Mouse (Mus musculus) ES-CJ7 (cell line): ENCODE measurements around the gene Bckdk.
"Not testable (repeated sequence)": the region's sequence is repeated elsewhere in the genome, so short reads cannot be mapped to it uniquely, and the experiment has no call there.

Source experiments
- DNase-seq: peaks from one replicate; pipeline ENCODE4 v3.0.0; 2011; ENCODE audit warnings: low read depth, low spot score

Bckdk gene

GRCm38 (mm10) chr7:127895891-127896290 lies 8.0 kb upstream of the Bckdk start:
- not testable (repeated sequence) for DNase-seq

DNA sequence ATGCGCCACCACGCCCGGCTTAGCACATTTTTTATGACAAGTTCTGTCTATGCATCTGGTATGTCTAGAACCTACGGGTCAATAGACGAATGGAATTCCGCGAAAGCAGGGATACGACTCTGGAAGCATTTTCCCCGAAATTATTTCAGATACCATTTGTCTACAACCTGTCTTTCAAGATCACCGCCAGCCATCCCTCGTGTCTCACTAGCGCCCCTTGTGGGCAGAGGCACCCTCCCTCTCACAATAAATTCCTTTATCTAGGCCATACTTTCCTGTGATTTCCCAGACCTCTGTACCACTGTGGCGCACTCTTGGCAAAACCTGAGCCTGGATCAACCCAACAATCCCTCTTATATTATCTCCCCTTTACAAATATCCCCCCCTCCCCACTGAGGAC lies 7.5 kb upstream of the Bckdk start:
- DNase-seq = peak; percentile 84

DNA sequence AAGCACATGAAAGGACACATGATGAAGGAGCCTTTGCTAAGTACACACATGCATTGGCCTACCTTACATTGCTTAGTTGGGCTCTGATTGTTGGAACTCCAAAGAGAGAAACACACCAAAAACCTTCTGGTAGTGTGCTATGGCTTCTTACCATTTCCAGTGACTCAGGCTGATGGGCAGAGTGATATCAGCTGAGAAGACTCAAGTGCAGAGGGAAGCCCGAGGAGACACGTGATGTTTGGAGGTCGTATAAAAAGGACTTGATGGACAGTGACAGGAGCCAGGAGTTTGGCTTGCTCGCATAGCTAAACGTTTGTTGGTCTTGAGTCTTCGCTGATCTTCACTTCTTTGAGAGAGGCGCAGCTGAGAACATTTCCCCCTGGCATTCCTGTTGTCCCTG lies 6.3 kb upstream of the Bckdk start:
- no peak for DNase-seq

- DNase-seq = peak; percentile 76
Measured at GRCm38 (mm10) chr7:127898179-127898956, 5.5 kb upstream of the Bckdk start.

DNA sequence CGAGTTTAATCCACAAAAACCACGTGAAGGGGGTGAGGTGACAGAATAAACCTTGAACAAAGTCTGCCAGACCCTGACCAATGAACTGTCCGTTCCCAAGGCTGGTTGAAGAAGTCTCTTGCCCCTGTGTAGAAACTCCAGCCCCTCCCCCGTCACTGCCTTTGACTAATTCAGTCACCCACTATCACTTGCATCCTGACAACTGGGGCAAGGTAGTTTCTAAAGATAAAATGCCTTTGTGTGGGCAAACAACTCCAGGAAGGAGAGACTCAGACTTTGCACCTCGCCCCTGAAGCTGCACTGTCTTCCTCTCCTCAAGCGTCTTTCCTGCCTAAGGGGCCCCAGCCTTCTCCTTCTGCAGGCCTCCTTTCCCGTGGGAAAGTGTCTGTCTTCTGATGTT lies 3.9 kb upstream of the Bckdk start:
- no peak for DNase-seq

GRCm38 (mm10) chr7:127901772-127902171 lies 2.1 kb upstream of the Bckdk start:
- DNase-seq = no peak

DNA sequence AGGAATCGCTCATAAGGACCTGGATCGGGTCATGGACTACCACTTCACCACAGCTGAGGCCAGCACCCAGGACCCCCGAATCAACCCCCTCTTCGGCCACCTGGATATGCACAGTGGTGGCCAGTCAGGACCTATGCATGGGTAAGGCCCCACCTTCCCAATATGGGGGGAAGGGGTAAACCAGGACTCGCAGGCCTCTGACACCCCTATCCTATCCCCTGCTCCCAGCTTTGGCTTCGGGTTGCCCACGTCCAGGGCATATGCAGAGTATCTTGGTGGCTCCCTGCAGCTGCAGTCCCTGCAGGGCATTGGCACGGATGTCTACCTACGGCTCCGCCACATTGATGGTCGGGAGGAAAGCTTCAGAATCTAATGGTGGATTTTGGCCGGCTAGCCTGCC lies 4.1 kb downstream of the Bckdk start:
- DNase-seq = no peak

DNA sequence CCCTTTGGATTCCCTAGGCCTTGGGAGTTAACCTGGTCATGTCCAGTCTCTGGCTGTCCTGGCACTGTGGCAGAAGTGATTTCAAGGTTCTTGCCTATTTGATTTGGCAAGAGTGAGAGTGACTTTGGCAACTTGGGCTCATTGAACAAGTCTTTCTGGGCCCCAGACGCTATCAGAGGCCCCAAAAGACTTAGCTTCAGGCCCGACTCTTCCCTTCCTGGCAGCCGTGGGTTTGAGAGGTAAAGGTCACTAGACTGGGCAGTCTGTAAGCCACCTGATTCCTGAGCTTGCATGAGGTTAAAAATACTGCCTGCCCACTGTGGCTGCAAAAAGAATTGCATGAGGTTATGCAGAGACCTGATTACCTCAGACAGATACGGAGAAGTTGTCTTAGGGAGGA lies 4.8 kb downstream of the Bckdk start:
- no peak for DNase-seq

DNA sequence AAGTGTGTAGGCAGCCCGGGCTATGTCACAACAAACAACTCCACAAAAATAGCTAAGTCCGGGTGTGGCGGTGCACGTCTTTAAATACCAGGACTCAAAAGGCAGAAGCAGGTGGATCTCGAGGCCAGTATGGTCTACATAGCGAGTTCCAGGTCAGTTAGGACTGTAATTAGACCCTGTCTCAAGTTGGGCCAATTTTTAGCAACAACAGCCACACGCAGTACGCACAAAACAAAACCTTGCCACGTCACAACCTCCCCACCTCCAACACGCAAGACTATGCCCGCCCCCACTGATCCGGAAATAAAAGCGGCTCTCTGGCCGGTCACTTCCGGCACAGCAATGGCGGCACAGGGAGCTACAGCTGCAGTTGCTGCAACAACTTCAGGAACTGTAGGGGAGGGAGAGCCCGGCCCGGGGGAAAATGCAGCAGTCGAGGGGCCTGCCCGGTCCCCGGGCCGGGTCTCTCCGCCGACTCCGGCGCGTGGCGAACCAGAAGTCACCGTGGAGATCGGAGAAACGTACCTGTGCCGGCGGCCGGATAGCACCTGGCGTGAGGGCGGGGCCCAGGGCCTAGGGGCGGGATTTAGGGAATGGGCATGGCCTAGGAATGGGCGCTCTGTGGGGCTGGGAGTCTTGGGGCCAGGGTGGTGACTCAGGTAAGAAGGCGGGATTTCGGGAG lies 8.4 kb downstream of the Bckdk start, which contains the start of gene Kat8:
Gene Kat8 (plus strand): TSS at position 327 of the 682 bp plus-strand sequence.
- peak; percentile 95 for DNase-seq

DNA sequence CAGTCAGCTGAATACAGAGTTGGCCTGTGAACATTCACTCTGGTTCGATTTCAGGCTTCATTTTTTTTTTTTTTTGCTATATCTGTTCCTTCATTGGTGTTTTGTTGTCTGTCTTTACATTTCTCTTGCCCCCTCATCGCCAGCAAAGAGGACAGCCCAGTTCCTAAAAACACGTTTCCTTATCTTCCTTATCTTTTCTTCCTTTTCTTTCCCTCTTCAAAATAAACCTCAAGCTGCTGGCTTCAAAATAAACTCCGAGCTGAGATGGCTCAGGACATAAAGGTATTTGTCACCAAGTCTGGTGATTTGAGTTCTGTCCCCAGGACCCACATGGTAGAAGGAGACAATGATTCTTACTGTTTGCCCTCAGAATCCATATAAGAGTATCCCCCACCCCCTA lies 9.1 kb downstream of the Bckdk start:
- no peak for DNase-seq

DNA sequence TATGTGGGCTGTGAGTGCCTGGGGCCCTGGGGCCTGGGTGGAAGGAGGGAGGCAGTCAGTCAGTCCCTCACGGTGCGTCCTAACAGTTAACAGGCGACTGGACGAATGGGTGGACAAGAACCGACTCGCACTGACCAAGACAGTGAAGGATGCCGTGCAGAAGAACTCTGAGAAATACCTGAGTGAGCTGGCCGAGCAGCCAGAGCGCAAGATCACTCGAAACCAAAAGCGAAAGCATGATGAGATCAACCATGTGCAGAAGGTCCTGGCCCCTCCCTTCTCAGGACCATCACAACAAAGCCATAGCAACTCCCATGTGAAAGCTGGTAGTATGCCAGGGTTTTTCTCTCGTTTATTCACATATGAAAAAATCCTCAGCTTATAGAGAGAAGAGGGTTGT lies 11.4 kb downstream of the Bckdk start:
- no peak for DNase-seq

- DNase-seq = peak; percentile 89
Measured at GRCm38 (mm10) chr7:127918203-127918602, 14.3 kb downstream of the Bckdk start.

DNA sequence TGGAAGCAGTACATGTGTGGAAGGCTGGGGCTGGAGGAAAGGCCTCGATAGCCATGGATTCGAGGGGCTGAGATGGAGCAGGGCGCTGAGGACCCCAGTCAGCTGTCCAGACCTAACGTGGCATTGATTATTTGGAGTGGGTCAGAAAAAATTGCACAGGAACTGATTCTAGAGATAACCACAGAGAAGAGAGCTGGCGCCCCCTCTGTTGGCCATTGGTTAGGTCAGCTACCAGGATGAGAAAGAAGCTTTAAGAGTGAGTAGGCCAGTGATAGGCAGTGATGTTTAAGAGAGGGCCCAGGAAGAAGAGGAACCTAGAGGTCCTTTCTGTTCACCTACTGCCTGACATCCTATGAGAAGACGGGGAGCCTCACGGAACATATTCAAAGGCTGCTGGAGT lies 15.4 kb downstream of the Bckdk start:
- DNase-seq = peak; percentile 62

GRCm38 (mm10) chr7:127921516-127921915 lies 17.6 kb downstream of the Bckdk start:
- DNase-seq = peak; percentile 73

GRCm38 (mm10) chr7:127922451-127923275 lies 18.8 kb downstream of the Bckdk start:
- DNase-seq = no peak

DNA sequence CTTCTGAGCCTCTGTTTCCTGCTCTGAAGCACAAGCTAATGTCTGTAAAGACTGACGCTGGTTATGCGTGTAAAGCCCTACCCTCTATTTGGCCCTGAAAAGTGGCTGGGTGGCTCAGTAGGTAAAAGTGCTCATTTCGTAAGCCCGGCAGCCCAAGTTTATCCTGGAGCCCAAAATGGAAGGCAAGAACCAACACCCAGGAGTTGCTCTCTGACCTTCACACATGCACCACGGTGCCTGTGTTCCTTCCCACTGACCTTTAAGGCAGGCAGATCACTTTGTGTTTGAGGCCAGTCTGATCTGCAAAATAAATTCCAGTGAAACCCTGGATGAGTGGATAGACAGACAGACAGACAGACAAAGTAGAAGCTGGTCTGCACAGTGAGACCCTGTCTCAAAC lies 19.8 kb downstream of the Bckdk start:
- no peak for DNase-seq

DNA sequence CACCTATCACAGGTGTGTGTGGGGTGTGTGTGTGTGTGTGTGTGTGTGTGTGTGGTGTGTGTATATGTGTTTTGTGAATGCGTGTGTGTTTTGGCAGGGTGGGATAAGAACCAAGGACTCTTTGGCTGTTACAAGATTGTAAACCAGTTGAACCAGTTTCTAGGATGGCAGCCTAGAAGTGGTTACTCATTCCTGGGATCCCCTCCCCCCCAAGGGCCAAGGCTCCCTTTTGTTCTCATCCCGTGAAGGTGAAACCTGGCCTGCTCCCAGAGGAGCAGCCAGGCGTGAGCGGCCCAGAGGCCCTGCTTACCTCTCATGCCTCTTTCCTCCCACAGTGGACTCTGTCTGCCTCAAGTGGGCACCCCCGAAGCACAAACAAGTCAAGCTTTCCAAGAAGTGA lies 21.4 kb downstream of the Bckdk start:
- no peak for DNase-seq

DNA sequence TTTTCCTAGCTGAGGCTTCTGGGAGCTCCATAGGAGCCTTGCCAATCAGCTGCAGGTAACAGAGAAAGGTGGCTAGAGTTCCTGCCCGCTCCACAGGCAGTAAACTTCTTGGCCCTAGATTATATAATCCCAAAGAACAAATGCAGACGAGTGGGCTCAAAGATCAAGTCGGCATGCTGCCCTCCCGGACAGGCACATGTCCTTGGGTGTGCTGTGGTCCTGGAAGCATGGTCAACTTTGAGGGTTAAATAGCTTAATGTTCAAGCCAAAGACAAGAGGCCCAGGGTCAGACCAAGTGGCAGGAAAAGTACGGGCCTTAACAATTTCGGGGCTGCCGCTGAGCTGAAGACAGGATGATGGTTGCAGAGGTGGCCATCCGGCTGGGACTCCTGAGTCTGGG lies 22.2 kb downstream of the Bckdk start:
- no peak for DNase-seq

- no peak for DNase-seq
Measured at GRCm38 (mm10) chr7:127926846-127927245, 23.0 kb downstream of the Bckdk start.

DNA sequence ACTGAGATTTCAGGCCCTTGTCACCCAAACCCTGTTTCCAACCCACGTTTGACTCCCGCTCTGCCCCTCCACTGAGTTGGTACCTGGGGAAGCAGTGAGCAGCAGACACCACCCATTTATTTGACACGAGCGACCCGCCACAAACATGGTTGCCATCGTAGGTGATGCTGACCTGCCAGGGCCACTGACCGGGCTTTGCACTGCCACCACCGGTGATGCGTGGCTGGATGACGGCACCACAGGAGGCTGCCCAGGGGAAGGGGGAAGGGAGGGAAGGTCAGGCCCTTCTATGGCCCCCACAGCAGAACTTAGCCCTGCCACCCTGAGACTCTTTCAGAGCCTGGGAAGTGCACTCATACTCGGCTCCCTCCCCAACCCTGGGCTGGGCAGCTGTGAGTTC lies 23.8 kb downstream of the Bckdk start:
- no peak for DNase-seq

DNA sequence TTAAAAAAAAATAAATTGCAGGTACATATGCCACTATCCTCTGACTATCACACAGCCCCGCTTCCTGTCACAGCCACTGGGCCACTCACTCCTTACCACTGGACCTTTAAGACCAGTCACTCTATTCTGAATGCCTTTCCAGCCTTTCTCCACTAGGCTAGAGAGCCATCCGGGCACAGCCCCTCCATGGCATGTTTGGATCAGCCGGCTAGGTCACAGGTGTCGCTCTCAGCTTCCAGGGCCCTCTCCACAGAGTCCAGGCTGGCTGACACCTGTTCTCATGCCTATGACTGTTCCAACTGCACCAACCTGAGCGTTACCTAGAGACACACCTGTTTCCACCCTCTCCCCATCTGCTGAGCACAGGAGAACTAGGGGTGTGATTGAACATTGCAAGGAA lies 24.7 kb downstream of the Bckdk start:
- no peak for DNase-seq

GRCm38 (mm10) chr7:127929923-127930322 lies 26.0 kb downstream of the Bckdk start, which contains the start of gene Prss8:
Prss8 (minus strand) TSS chr7:127930104.
- no peak for DNase-seq
